Mouse (Mus musculus): ENCODE data around the gene Ryk. TPM values are rescaled to one million over a fixed set of nuclear protein-coding genes. Genes with fewer than 3 reads are reported as not detected.

Ryk gene
- 1 to 10 TPM; 1.6 to 1.8 TPM for total RNA-seq (2023)

DNA sequence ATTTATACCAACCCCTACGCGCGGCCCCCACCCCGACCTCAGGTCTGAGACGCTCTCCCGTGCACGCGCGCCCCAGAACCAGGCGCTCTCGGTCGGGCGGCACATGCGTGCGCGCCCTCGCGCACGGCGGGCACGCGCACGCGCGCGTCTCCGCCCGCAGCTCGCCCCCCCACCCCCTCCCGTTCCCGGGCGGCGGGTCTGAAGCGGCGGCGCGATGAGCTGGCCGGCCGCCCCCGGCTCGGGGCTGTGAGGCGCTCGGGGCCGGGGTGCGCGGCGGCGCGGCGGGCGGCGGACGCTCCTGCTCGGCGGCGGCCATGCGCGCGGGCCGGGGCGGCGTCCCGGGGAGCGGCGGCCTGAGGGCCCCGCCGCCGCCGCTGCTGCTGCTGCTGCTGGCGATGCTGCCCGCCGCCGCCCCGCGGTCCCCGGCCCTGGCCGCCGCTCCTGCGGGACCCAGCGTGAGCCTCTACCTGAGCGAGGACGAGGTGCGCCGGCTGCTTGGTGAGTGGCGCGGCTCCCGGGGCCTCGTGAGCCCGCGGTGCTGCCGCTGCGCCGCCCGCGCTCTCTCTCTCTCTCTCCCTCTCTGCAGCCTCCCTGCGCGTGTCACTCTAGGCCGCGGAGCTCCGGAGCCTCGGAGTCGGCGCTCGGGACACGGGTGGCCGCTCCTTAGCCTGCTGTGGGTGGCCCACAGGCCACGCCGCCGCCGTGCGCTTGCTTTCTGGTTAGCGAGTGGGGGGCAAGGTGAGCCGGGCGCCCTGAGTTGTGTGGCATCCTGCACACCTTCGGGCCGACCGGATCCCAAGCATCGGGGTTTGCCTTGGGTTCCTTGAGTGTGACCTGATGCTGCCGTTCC lies at the start of gene Ryk:
Gene Ryk (plus strand): TSS at position 176 of the 850 bp plus-strand sequence.

Other genes with a start within 250 kb of the Ryk start
- 10 to 100 TPM; 56.2 to 75.1 TPM for gene Anapc13, start 208.6 kb upstream of the Ryk start, total RNA-seq (2023)
- 10 to 100 TPM; 50.4 to 72.6 TPM for gene Cep63, start 208.4 kb upstream of the Ryk start, total RNA-seq (2023)
- not detected for gene Amotl2, start 118.2 kb upstream of the Ryk start, total RNA-seq (2023)
- under 1 TPM; 0.09 to 0.53 TPM for gene Slco2a1, start 153.8 kb downstream of the Ryk start, total RNA-seq (2023)